In the genomic region with DNA sequence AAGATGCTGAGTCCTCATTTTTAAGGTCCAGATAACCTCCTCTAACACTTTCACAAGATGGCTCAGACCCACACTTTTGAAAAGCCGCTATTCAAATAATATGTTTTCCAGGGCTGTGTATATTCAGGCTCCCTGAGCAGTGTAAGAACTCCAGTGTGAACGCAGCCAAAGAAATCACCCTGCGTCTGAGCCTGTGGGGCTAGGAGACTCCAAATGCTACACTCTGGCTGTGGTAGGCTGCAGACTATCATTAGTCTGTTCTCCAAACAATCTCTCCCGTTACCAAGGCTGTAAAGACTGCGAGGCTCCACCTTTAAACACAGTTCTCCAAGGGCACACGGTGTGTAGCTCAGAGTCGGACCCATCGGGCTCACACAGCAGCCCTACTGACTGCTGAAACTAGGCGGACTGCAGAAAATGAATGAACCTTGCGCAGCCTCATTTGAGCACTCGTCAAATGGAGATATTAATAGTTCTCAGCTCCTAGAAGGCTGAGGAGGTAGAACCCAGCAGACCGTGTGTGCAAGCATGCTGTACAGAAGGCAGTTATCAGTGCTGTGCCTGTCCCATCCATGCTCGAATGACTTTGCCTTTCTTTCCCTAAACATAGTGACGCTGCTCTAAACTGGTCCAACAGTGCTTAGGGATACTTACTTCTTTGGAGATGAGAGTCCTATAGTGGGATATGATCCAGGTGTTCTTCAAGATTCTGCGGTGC, we compare ENCODE assay signal across 25 mouse cellular contexts.
A peak's percentile ranks its signal among the peaks of the same experiment; 100 is the strongest.
DNase-seq lines count a peak whose midpoint lies in the region; ATAC-seq and TF ChIP-seq lines count a peak whose summit lies in the region.
"Had no signal": no experiment of that assay in that cellular context is flagged by ENCODE, and none has a peak within 500 bp of the region (broad histone marks: within the 10 kb centered on the region; RNA-seq: fewer than 3 reads in every experiment).

No protein-coding gene starts in this region.

- no peak overlapping the region for H3K9ac ChIP-seq in forebrain, postnatal 0 days
- H3K9ac ChIP-seq in forebrain, embryonic 15.5 days (replicated peaks) = no peak overlapping the region
- no peak overlapping the region for H3K9ac ChIP-seq in heart, embryonic 16.5 days (ENCODE audit: low read length)
- no peak overlapping the region for H3K9ac ChIP-seq in embryonic facial prominence, embryonic 14.5 days (ENCODE audit: low read depth, low read length)
- no peak overlapping the region for H3K9ac ChIP-seq in limb, embryonic 15.5 days
- H3K9ac ChIP-seq: forebrain, embryonic 13.5 days; liver, embryonic 13.5 days; lung, embryonic 14.5 days; midbrain, embryonic 12.5 days had no signal

- H3K4me3 ChIP-seq in forebrain, postnatal 0 days (ENCODE audit: low read depth, low read length) = no peak overlapping the region
- no peak overlapping the region for H3K4me3 ChIP-seq in forebrain, embryonic 15.5 days
- no peak overlapping the region for H3K4me3 ChIP-seq in heart, embryonic 16.5 days (ENCODE audit: low read length)
- no peak overlapping the region for H3K4me3 ChIP-seq in heart, embryonic 10.5 days
- no peak overlapping the region for H3K4me3 ChIP-seq in embryonic facial prominence, embryonic 14.5 days (ENCODE audit: low read depth, low read length)
- no peak overlapping the region for H3K4me3 ChIP-seq in limb, embryonic 15.5 days
- H3K4me3 ChIP-seq: erythroblast, embryonic 14.5 days; forebrain, embryonic 13.5 days; layer of hippocampus, adult 2 months; liver, embryonic 13.5 days; midbrain, embryonic 12.5 days had no signal

- H3K4me1 ChIP-seq in forebrain, postnatal 0 days (ENCODE audit: insufficient read depth) = no peaks in the 10 kb centered on the region
- no peaks in the 10 kb centered on the region for H3K4me1 ChIP-seq in forebrain, embryonic 15.5 days
- H3K4me1 ChIP-seq in heart, embryonic 16.5 days (ENCODE audit: control insufficient read depth, insufficient read depth, low read length) = no peaks in the 10 kb centered on the region
- H3K4me1 ChIP-seq in heart, embryonic 10.5 days = peaks cover 13% of the 10 kb centered on the region
- peaks cover 8% of the 10 kb centered on the region; the same call in 1 of the 2 replicates for H3K4me1 ChIP-seq in embryonic facial prominence, embryonic 14.5 days (ENCODE audit: control insufficient read depth, insufficient read depth, low read length)
- peaks cover 11% of the 10 kb centered on the region for H3K4me1 ChIP-seq in limb, embryonic 15.5 days
- H3K4me1 ChIP-seq: forebrain, embryonic 13.5 days; liver, embryonic 13.5 days; midbrain, embryonic 12.5 days had no signal

- peak; percentile 42 for ATAC-seq in forebrain, postnatal 0 days
- no peak for ATAC-seq in forebrain, embryonic 15.5 days (replicated peaks)
- ATAC-seq in heart, embryonic 16.5 days (replicated peaks; ENCODE audit: extremely low read depth, insufficient read depth, low FRiP score) = no peak
- ATAC-seq in embryonic facial prominence, embryonic 14.5 days (ENCODE audit: low read depth) = peak; percentile 70; the same call in 1 of the 2 replicates
- ATAC-seq in limb, embryonic 15.5 days (ENCODE audit: insufficient number of reproducible peaks, low FRiP score, low TSS enrichment, low read depth) = peak; percentile 85
- ATAC-seq: activated CD4-positive, CD25-positive, alpha-beta regulatory T cell, adult 4 months; forebrain, embryonic 13.5 days; hindbrain, postnatal 0 days had no signal

- no peak overlapping the region for H3K27ac ChIP-seq in forebrain, postnatal 0 days (ENCODE audit: low read depth, low read length)
- no peak overlapping the region for H3K27ac ChIP-seq in forebrain, embryonic 15.5 days (replicated peaks)
- no peak overlapping the region for H3K27ac ChIP-seq in heart, embryonic 16.5 days (ENCODE audit: low read length)
- no peak overlapping the region; the same call in 1 of the 2 replicates for H3K27ac ChIP-seq in heart, embryonic 10.5 days
- H3K27ac ChIP-seq in embryonic facial prominence, embryonic 14.5 days (replicated peaks; ENCODE audit: low read depth, low read length) = peak overlapping the region; percentile 11; the same call in 1 of the 2 replicates
- peak overlapping the region; percentile 33 for H3K27ac ChIP-seq in limb, embryonic 15.5 days
- H3K27ac ChIP-seq: forebrain, embryonic 13.5 days; hindbrain, postnatal 0 days; layer of hippocampus, adult 2 months; liver, embryonic 13.5 days; midbrain, embryonic 12.5 days had no signal

- no peaks in the 10 kb centered on the region for H3K36me3 ChIP-seq in forebrain, postnatal 0 days (ENCODE audit: insufficient read depth)
- no peaks in the 10 kb centered on the region for H3K36me3 ChIP-seq in forebrain, embryonic 15.5 days
- H3K36me3 ChIP-seq in heart, embryonic 16.5 days (ENCODE audit: control insufficient read depth, insufficient read depth) = no peaks in the 10 kb centered on the region
- no peaks in the 10 kb centered on the region for H3K36me3 ChIP-seq in heart, embryonic 10.5 days
- H3K36me3 ChIP-seq in embryonic facial prominence, embryonic 14.5 days (ENCODE audit: control insufficient read depth, insufficient read depth, low read length) = no peaks in the 10 kb centered on the region
- H3K36me3 ChIP-seq in limb, embryonic 15.5 days = no peaks in the 10 kb centered on the region
- H3K36me3 ChIP-seq: G1E; liver, embryonic 13.5 days; midbrain, embryonic 12.5 days had no signal

- H3K9me3 ChIP-seq in forebrain, postnatal 0 days (ENCODE audit: low read length) = no peaks in the 10 kb centered on the region
- H3K9me3 ChIP-seq in forebrain, embryonic 15.5 days = no peaks in the 10 kb centered on the region
- no peaks in the 10 kb centered on the region for H3K9me3 ChIP-seq in heart, embryonic 16.5 days (replicated peaks; ENCODE audit: control insufficient read depth, low read length)
- H3K9me3 ChIP-seq in heart, embryonic 10.5 days = no peaks in the 10 kb centered on the region
- no peaks in the 10 kb centered on the region for H3K9me3 ChIP-seq in embryonic facial prominence, embryonic 14.5 days (ENCODE audit: control insufficient read depth, low read length)
- no peaks in the 10 kb centered on the region for H3K9me3 ChIP-seq in limb, embryonic 15.5 days
- H3K9me3 ChIP-seq: forebrain, embryonic 13.5 days; G1E; liver, embryonic 13.5 days; midbrain, embryonic 12.5 days had no signal

- no peak for DNase-seq in forebrain, postnatal 0 days
- DNase-seq in heart, embryonic 10.5 days (ENCODE audit: low spot score) = no peak
- DNase-seq in embryonic facial prominence, embryonic 14.5 days (ENCODE audit: low spot score) = peak; percentile 62
- no peak for DNase-seq in adrenal gland, adult 18-20 months (ENCODE audit: low spot score in 2 of 2)
- DNase-seq: adrenal gland, postnatal 25 days; cerebellum, adult 18-20 months; cerebellum, postnatal 25 days; gastrocnemius, postnatal 36 days; kidney, adult 2 months; kidney, postnatal 10 days; liver, embryonic 13.5 days; lung, embryonic 14.5 days; lung, postnatal 4 days; right cerebral cortex, postnatal 4 days; thymus, postnatal 36 days had no signal

- 79% methylated on average over 15 of the region's 15 CpGs for WGBS in forebrain, postnatal 0 days
- WGBS in forebrain, embryonic 15.5 days = 87% methylated on average over 15 of the region's 15 CpGs
- WGBS in heart, embryonic 16.5 days = 57% methylated on average over 15 of the region's 15 CpGs
- WGBS in heart, embryonic 10.5 days = 73% methylated on average over 15 of the region's 15 CpGs
- WGBS in embryonic facial prominence, embryonic 14.5 days = 74% methylated on average over 15 of the region's 15 CpGs
- 49% methylated on average over 15 of the region's 15 CpGs for whole genome bisulfite sequencing in limb, embryonic 15.5 days

- no peak for TF ChIP-seq CTCF in forebrain, postnatal 0 days (IDR thresholded peaks at IDR 0.05; ENCODE audit: low read depth)

- no peaks in the 10 kb centered on the region for H3K27me3 ChIP-seq in forebrain, postnatal 0 days (ENCODE audit: insufficient read depth, low read length)
- H3K27me3 ChIP-seq in forebrain, embryonic 15.5 days = no peaks in the 10 kb centered on the region
- H3K27me3 ChIP-seq in heart, embryonic 16.5 days (ENCODE audit: control insufficient read depth, insufficient read depth, low read length) = no peaks in the 10 kb centered on the region
- no peaks in the 10 kb centered on the region for H3K27me3 ChIP-seq in heart, embryonic 10.5 days (ENCODE audit: insufficient read depth, poor library complexity, severe bottlenecking)
- H3K27me3 ChIP-seq in embryonic facial prominence, embryonic 14.5 days (replicated peaks; ENCODE audit: control insufficient read depth, insufficient read depth, low read length) = no peaks in the 10 kb centered on the region; the same call in 1 of the 2 replicates
- H3K27me3 ChIP-seq in limb, embryonic 15.5 days = no peaks in the 10 kb centered on the region
- H3K27me3 ChIP-seq: forebrain, embryonic 13.5 days; liver, embryonic 13.5 days; midbrain, embryonic 12.5 days had no signal

- no peak overlapping the region for H3K4me2 ChIP-seq in forebrain, postnatal 0 days (ENCODE audit: low read depth)
- H3K4me2 ChIP-seq in forebrain, embryonic 15.5 days (replicated peaks) = no peak overlapping the region
- peak overlapping the region; percentile 36 for H3K4me2 ChIP-seq in heart, embryonic 16.5 days (ENCODE audit: low read depth, low read length)
- H3K4me2 ChIP-seq in embryonic facial prominence, embryonic 14.5 days (ENCODE audit: low read depth, low read length) = no peak overlapping the region
- no peak overlapping the region for H3K4me2 ChIP-seq in limb, embryonic 15.5 days
- H3K4me2 ChIP-seq: forebrain, embryonic 13.5 days; liver, embryonic 13.5 days; lung, embryonic 14.5 days; midbrain, embryonic 12.5 days had no signal

Comparison
In these comparisons a context has a peak if more than half of its experiments do, and no peak if none do; other contexts are left out.
1. ATAC-seq: peak in forebrain, postnatal 0 days (single experiment), embryonic facial prominence, embryonic 14.5 days (single experiment) and limb, embryonic 15.5 days (single experiment); none in forebrain, embryonic 15.5 days (single experiment) and heart, embryonic 16.5 days (single experiment).
2. H3K27ac ChIP-seq: peak in embryonic facial prominence, embryonic 14.5 days (single experiment) and limb, embryonic 15.5 days (single experiment); none in forebrain, postnatal 0 days (single experiment), forebrain, embryonic 15.5 days (single experiment), heart, embryonic 16.5 days (single experiment) and heart, embryonic 10.5 days (single experiment).